Mouse (Mus musculus) myocyte (in vitro differentiated cells): ENCODE results near the gene Pnpla1. TPM values are rescaled to one million over a fixed set of nuclear protein-coding genes. Genes with fewer than 3 reads are reported as not detected.

Source experiments
- H3K27me3 ChIP-seq: one replicate; pipeline ENCODE4 v1.6.1; 2011; ENCODE audit not compliant: control insufficient read depth, insufficient read depth, insufficient read length
- H3K36me3 ChIP-seq: one replicate; pipeline ENCODE4 v1.6.1; 2011; ENCODE audit not compliant: control insufficient read depth, insufficient read depth
- H3K4me2 ChIP-seq: one replicate; pipeline ENCODE4 v1.6.1; 2011; ENCODE audit warnings: low read depth, control low read depth
- H3K4me3 ChIP-seq: one replicate; pipeline ENCODE4 v1.5.1; 2011; ENCODE audit warnings: mild to moderate bottlenecking, control low read depth, moderate library complexity
- H3K79me2 ChIP-seq: one replicate; pipeline ENCODE4 v1.6.1; 2011; ENCODE audit not compliant: control insufficient read depth, insufficient read depth
- H3ac ChIP-seq: one replicate; pipeline ENCODE4 v1.6.1; 2011; ENCODE audit not compliant: control insufficient read depth, insufficient read length
- CEBPB ChIP-seq: IDR thresholded peaks from 2 replicates; pipeline ENCODE4 v1.6.1; 2011; ENCODE audit warnings: mild to moderate bottlenecking, moderate library complexity; ENCODE audit not compliant: poor library complexity, insufficient read depth, severe bottlenecking
- E2F4 ChIP-seq: IDR thresholded peaks from one replicate; pipeline ENCODE4 v1.6.1; 2011; ENCODE audit warnings: mild to moderate bottlenecking, control low read depth, moderate library complexity; ENCODE audit not compliant: insufficient read depth
- MAX ChIP-seq: IDR thresholded peaks from one replicate; pipeline ENCODE4 v1.6.1; 2011; ENCODE audit warnings: low read depth, mild to moderate bottlenecking, control low read depth
- MYOD1 ChIP-seq, 3 experiments: IDR thresholded peaks; one replicate each; pipeline ENCODE4 v1.6.1; 2011; ENCODE audit warnings: control low read depth in 2 of 3, low read depth in 2 of 3, mild to moderate bottlenecking in 2 of 3, moderate library complexity in 1 of 3; ENCODE audit not compliant: insufficient read length in 2 of 3, control insufficient read depth in 1 of 3
- MYOG ChIP-seq, 3 experiments: IDR thresholded peaks; one replicate each; pipeline ENCODE4 v1.6.1; 2011; ENCODE audit warnings: control low read depth in 2 of 3, low read depth in 2 of 3, mild to moderate bottlenecking in 2 of 3; ENCODE audit not compliant: insufficient read length in 2 of 3, control insufficient read depth in 1 of 3, insufficient read depth in 1 of 3
- POLR2A ChIP-seq: IDR thresholded peaks from one replicate; pipeline ENCODE4 v1.6.1; 2011; ENCODE audit warnings: low read depth, mild to moderate bottlenecking, control low read depth, moderate library complexity; ENCODE audit not compliant: insufficient read length
- POLR2AphosphoS2 ChIP-seq: IDR thresholded peaks from one replicate; pipeline ENCODE4 v1.6.1; 2011; ENCODE audit warnings: low read depth, control low read depth; ENCODE audit not compliant: insufficient read length
- REST ChIP-seq: IDR thresholded peaks from one replicate; pipeline ENCODE4 v1.6.1; 2011; ENCODE audit warnings: mild to moderate bottlenecking, control low read depth, moderate library complexity; ENCODE audit not compliant: insufficient read depth, insufficient read length
- SRF ChIP-seq: IDR thresholded peaks from one replicate; pipeline ENCODE4 v1.6.1; 2011; ENCODE audit warnings: low read depth; ENCODE audit not compliant: control insufficient read depth, insufficient read length
- TCF12 ChIP-seq: IDR thresholded peaks from one replicate; pipeline ENCODE4 v1.6.1; 2011; ENCODE audit warnings: mild to moderate bottlenecking, control low read depth; ENCODE audit not compliant: poor library complexity, insufficient read depth, severe bottlenecking
- TCF3 ChIP-seq: IDR thresholded peaks from one replicate; pipeline ENCODE4 v1.6.1; 2011; ENCODE audit warnings: low read depth, control low read depth; ENCODE audit not compliant: insufficient read length
- USF1 ChIP-seq: IDR thresholded peaks from one replicate; pipeline ENCODE4 v1.6.1; 2011; ENCODE audit warnings: low read depth, mild to moderate bottlenecking, control low read depth, moderate library complexity
- polyA plus RNA-seq: library from polyadenylated mRNA; unstranded; fragments of >200 nt; fragmentation: generic; extraction: Trizol; gene quantifications from one replicate; pipeline ENCODE4 v1.2.1, GENCODE M21; 2012; ENCODE audit warnings: missing spikeins

Gene Pnpla1
- polyA plus RNA-seq, 1 experiment: not detected

- no peaks in the 10 kb centered on the region for H3K27me3 ChIP-seq
- no peaks in the 10 kb centered on the region for H3K79me2 ChIP-seq
- no peak overlapping the region for H3K4me2 ChIP-seq
- no peaks in the 10 kb centered on the region for H3K36me3 ChIP-seq
- H3K4me3 ChIP-seq: no peak overlapping the region
- TF ChIP-seq MYOG (IDR thresholded peaks at IDR 0.05; ENCODE audit: control insufficient read depth in 1 of 3, insufficient read depth in 1 of 3, insufficient read length in 2 of 3, low read depth in 2 of 3): no peak
- no peak for TF ChIP-seq TCF3
- no peak for TF ChIP-seq CEBPB
- TF ChIP-seq POLR2A: no peak
- no peak for TF ChIP-seq POLR2AphosphoS2
- H3ac ChIP-seq: no peak overlapping the region
Measured at GRCm38 (mm10) chr17:28897817-28898216, 39.6 kb downstream of the Pnpla1 start.

- Histone ChIP-seq H3K4me3 (no peak overlapping the region), H3K79me2 (no peaks in the 10 kb centered on the region), H3ac (no peak overlapping the region), H3K36me3 (no peaks in the 10 kb centered on the region), H3K4me2 (no peak overlapping the region), H3K27me3 (no peaks in the 10 kb centered on the region)
- TF ChIP-seq REST (no peak), POLR2AphosphoS2 (no peak), TCF3 (no peak), MYOD1 (IDR thresholded peaks at IDR 0.05; ENCODE audit: control insufficient read depth in 1 of 3, insufficient read length in 2 of 3, low read depth in 2 of 3) (no peak), CEBPB (no peak)
Measured at GRCm38 (mm10) chr17:28898249-28898648, 40.0 kb downstream of the Pnpla1 start.

- H3K36me3 ChIP-seq: no peaks in the 10 kb centered on the region
- H3ac ChIP-seq: no peak overlapping the region
- TF ChIP-seq CEBPB (no peak), POLR2AphosphoS2 (no peak)
Measured at GRCm38 (mm10) chr17:28899427-28899826, 41.2 kb downstream of the Pnpla1 start.

GRCm38 (mm10) chr17:28901559-28901958, 43.3 kb downstream of the Pnpla1 start:
- Histone ChIP-seq H3K27me3 (no peaks in the 10 kb centered on the region), H3ac (no peak overlapping the region), H3K4me2 (no peak overlapping the region), H3K36me3 (no peaks in the 10 kb centered on the region), H3K4me3 (no peak overlapping the region), H3K79me2 (no peaks in the 10 kb centered on the region)
- no peak for TF ChIP-seq MYOD1 (IDR thresholded peaks at IDR 0.05; ENCODE audit: control insufficient read depth in 1 of 3, insufficient read length in 2 of 3, low read depth in 2 of 3)
- TF ChIP-seq CEBPB: no peak
- TF ChIP-seq SRF: no peak
- no peak for TF ChIP-seq E2F4
- no peak for TF ChIP-seq MAX
- TF ChIP-seq TCF12: no peak
- no peak for TF ChIP-seq TCF3
- TF ChIP-seq POLR2A: no peak
- TF ChIP-seq POLR2AphosphoS2: no peak
- no peak for TF ChIP-seq MYOG (IDR thresholded peaks at IDR 0.05; ENCODE audit: control insufficient read depth in 1 of 3, insufficient read depth in 1 of 3, insufficient read length in 2 of 3, low read depth in 2 of 3)
- TF ChIP-seq USF1: no peak

More at GRCm38 (mm10) chr17:28899427-28899826, 41.2 kb downstream of the Pnpla1 start:
- Histone ChIP-seq H3K4me3 (no peak overlapping the region), H3K79me2 (no peaks in the 10 kb centered on the region), H3K4me2 (no peak overlapping the region), H3K27me3 (no peaks in the 10 kb centered on the region)

- Histone ChIP-seq H3K4me2 (no peak overlapping the region), H3K27me3 (no peaks in the 10 kb centered on the region), H3K79me2 (no peaks in the 10 kb centered on the region), H3K36me3 (no peaks in the 10 kb centered on the region), H3K4me3 (no peak overlapping the region), H3ac (no peak overlapping the region)
- TF ChIP-seq E2F4: no peak
- no peak for TF ChIP-seq MYOD1 (IDR thresholded peaks at IDR 0.05; ENCODE audit: control insufficient read depth in 1 of 3, insufficient read length in 2 of 3, low read depth in 2 of 3)
- no peak for TF ChIP-seq TCF12
- TF ChIP-seq USF1: no peak
- no peak for TF ChIP-seq POLR2A
Measured at GRCm38 (mm10) chr17:28904546-28905376, 46.5 kb downstream of the Pnpla1 start.
